Mouse (Mus musculus) liver, adult 2 months (tissue): ENCODE results near the gene Scn4a.

ENCODE experiments used
- CTCF ChIP-seq: fragments of 200-500 bp; IDR thresholded peaks from 2 replicates; pipeline ENCODE4 v1.5.1; 2011; ENCODE audit warnings: low read depth, low read length, control low read depth
- POLR2A ChIP-seq: fragments of 200-500 bp; IDR thresholded peaks from 2 replicates; pipeline ENCODE4 v1.6.1; 2011; ENCODE audit warnings: low read length, control low read depth; ENCODE audit not compliant: insufficient read depth; ENCODE audit errors: extremely low read depth

DNA sequence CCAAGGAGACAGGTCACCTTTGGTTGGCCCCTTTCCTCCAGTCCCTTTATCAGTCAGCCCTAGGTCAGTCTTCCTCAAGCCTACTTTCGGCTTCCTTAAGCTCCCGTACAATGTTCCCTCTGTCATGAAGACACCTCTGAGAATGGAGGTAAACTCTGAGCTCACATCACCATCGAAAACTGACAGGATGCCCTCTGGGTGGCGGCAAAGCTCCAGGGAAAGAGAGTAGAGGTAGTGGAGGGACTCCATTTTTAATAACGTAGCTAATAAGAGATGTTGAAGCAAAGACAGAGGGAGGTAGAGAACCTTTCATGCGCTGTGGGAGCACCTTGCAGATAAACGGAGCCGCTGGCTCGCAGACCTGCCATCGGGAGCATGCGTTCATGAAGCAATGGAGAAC, 27.9 kb upstream of the Scn4a start:
- TF ChIP-seq CTCF (peak; percentile 22; the same call in 1 of the 2 replicates), POLR2A (no peak)
